Mouse (Mus musculus) MEL (cell line): Measurements from ENCODE around the gene Pxmp2. TPM values are rescaled to one million over a fixed set of nuclear protein-coding genes. Genes with fewer than 3 reads are reported as not detected.
A peak's percentile ranks its signal among the peaks of the same experiment; 100 is the strongest.

Source experiments
- DNase-seq: peaks from one replicate; pipeline ENCODE4 v3.0.0; 2011; ENCODE audit warnings: low read depth, low spot score
- H3K27ac ChIP-seq: 2 replicates; pipeline ENCODE4 v1.5.1; 2012; ENCODE audit warnings: low read depth, mild to moderate bottlenecking, control low read depth, low read length, moderate library complexity; ENCODE audit not compliant: control insufficient read depth
- H3K27me3 ChIP-seq, 2 experiments: fragments of 150-350 bp in 1 of 2; sonication (generic) in 1 of 2; 2 replicates each; pipeline ENCODE4 v1.6.1; 2012; ENCODE audit warnings: low read length in 2 of 2, mild to moderate bottlenecking in 2 of 2, improper control_type of control experiment in 1 of 2, moderate library complexity in 1 of 2; ENCODE audit not compliant: insufficient read depth in 2 of 2, control insufficient read depth in 1 of 2
- H3K36me3 ChIP-seq, 2 experiments: 2 replicates each; pipeline ENCODE4 v1.6.1; 2012 to 2014; ENCODE audit warnings: low read length in 2 of 2, improper control_type of control experiment in 1 of 2, inconsistent platforms in 1 of 2, mild to moderate bottlenecking in 1 of 2; ENCODE audit not compliant: insufficient read depth in 2 of 2, control insufficient read depth in 1 of 2
- H3K4me1 ChIP-seq, 2 experiments: fragments of 150-350 bp in 1 of 2; sonication (generic) in 1 of 2; 2 replicates each; pipeline ENCODE4 v1.6.1; 2012; ENCODE audit warnings: low read length in 2 of 2, improper control_type of control experiment in 1 of 2, mild to moderate bottlenecking in 1 of 2; ENCODE audit not compliant: insufficient read depth in 2 of 2, control insufficient read depth in 1 of 2
- H3K4me3 ChIP-seq, 2 experiments: fragments of 150-350 bp in 1 of 2; sonication (generic) in 1 of 2; 2 replicates each; pipeline ENCODE4 v1.5.1; 2012; ENCODE audit warnings: low read depth in 2 of 2, low read length in 2 of 2, mild to moderate bottlenecking in 2 of 2, moderate library complexity in 2 of 2, control low read depth in 1 of 2, improper control_type of control experiment in 1 of 2; ENCODE audit not compliant: control insufficient read depth in 1 of 2, insufficient read depth in 1 of 2
- H3K79me2 ChIP-seq: 2 replicates; pipeline ENCODE4 v1.6.1; 2012; ENCODE audit warnings: mild to moderate bottlenecking, low read length, moderate library complexity; ENCODE audit not compliant: control insufficient read depth, poor library complexity, insufficient read depth
- H3K9ac ChIP-seq: 2 replicates; pipeline ENCODE4 v1.6.1; 2012; ENCODE audit warnings: low read depth, mild to moderate bottlenecking, control low read depth, low read length, moderate library complexity; ENCODE audit not compliant: control insufficient read depth, poor library complexity, severe bottlenecking
- H3K9me3 ChIP-seq: fragments of 150-350 bp; sonication (generic); replicated peaks from 2 replicates; pipeline ENCODE4 v1.6.1; 2012; ENCODE audit warnings: mild to moderate bottlenecking, low read length, improper control_type of control experiment, moderate library complexity; ENCODE audit not compliant: insufficient read depth
- BHLHE40 ChIP-seq: IDR thresholded peaks from 2 replicates; pipeline ENCODE4 v1.6.1; 2012; ENCODE audit warnings: low read depth, mild to moderate bottlenecking, inconsistent platforms, low read length, improper control_type of control experiment, borderline replicate concordance
- CHD1 ChIP-seq: IDR thresholded peaks from 2 replicates; pipeline ENCODE4 v1.6.1; 2012; ENCODE audit warnings: low read depth, mild to moderate bottlenecking, inconsistent platforms, low read length, improper control_type of control experiment
- CHD2 ChIP-seq: IDR thresholded peaks from 2 replicates; pipeline ENCODE4 v1.6.1; 2011; ENCODE audit warnings: low read length, improper control_type of control experiment
- CTCF ChIP-seq, 3 experiments: IDR thresholded peaks in 2 of 3; conservative IDR thresholded peaks in 1 of 3; 2 replicates each; pipeline ENCODE4 v1.5.1; 2011 to 2012; ENCODE audit warnings: low read length in 3 of 3, low read depth in 2 of 3, mild to moderate bottlenecking in 2 of 3, improper control_type of control experiment in 1 of 3, inconsistent platforms in 1 of 3, mixed read lengths in 1 of 3, moderate library complexity in 1 of 3; ENCODE audit not compliant: control insufficient read depth in 1 of 3, insufficient read depth in 1 of 3, poor library complexity in 1 of 3, severe bottlenecking in 1 of 3
- ELF1 ChIP-seq: IDR thresholded peaks from 2 replicates; pipeline ENCODE4 v1.6.1; 2014; ENCODE audit warnings: low read depth, mild to moderate bottlenecking, inconsistent platforms, low read length, improper control_type of control experiment, moderate library complexity
- EP300 ChIP-seq, 2 experiments: IDR thresholded peaks; 2 replicates each; pipeline ENCODE4 v1.6.1; 2011; ENCODE audit warnings: improper control_type of control experiment in 2 of 2, low read length in 2 of 2, low read depth in 1 of 2, mild to moderate bottlenecking in 1 of 2
- ETS1 ChIP-seq: IDR thresholded peaks from 2 replicates; pipeline ENCODE4 v1.6.1; 2012; ENCODE audit warnings: low read depth, mild to moderate bottlenecking, inconsistent platforms, low read length, improper control_type of control experiment, moderate library complexity
- GATA1 ChIP-seq: IDR thresholded peaks from 2 replicates; pipeline ENCODE4 v1.6.1; 2011; ENCODE audit warnings: low read depth, low read length, improper control_type of control experiment
- HCFC1 ChIP-seq: IDR thresholded peaks from 2 replicates; pipeline ENCODE4 v1.6.1; 2012; ENCODE audit warnings: low read depth, mild to moderate bottlenecking, inconsistent platforms, low read length, improper control_type of control experiment, moderate library complexity
- KAT2A ChIP-seq: conservative IDR thresholded peaks from 2 replicates; pipeline ENCODE4 v1.6.1; 2012; ENCODE audit warnings: low read depth, low read length, improper control_type of control experiment, inconsistent platforms
- MAFK ChIP-seq: IDR thresholded peaks from 2 replicates; pipeline ENCODE4 v1.6.1; 2011; ENCODE audit warnings: low read depth, mild to moderate bottlenecking, low read length, improper control_type of control experiment, borderline replicate concordance
- MAX ChIP-seq: IDR thresholded peaks from 2 replicates; pipeline ENCODE4 v1.6.1; 2011; ENCODE audit warnings: low read length, improper control_type of control experiment
- MAZ ChIP-seq: IDR thresholded peaks from 2 replicates; pipeline ENCODE4 v1.6.1; 2012; ENCODE audit warnings: low read depth, mild to moderate bottlenecking, inconsistent platforms, low read length, improper control_type of control experiment
- MEF2A ChIP-seq: IDR thresholded peaks from 2 replicates; pipeline ENCODE4 v1.6.1; 2014; ENCODE audit warnings: low read depth, mild to moderate bottlenecking, inconsistent platforms, low read length, improper control_type of control experiment; ENCODE audit not compliant: poor library complexity, insufficient replicate concordance, severe bottlenecking; ENCODE audit errors: extremely low read depth
- MXI1 ChIP-seq: IDR thresholded peaks from 2 replicates; pipeline ENCODE4 v1.6.1; 2011; ENCODE audit warnings: mild to moderate bottlenecking, low read depth, low read length, improper control_type of control experiment
- MYC ChIP-seq: IDR thresholded peaks from 2 replicates; pipeline ENCODE4 v1.6.1; 2011; ENCODE audit warnings: low read depth, mild to moderate bottlenecking, low read length, improper control_type of control experiment, moderate library complexity
- NELFE ChIP-seq: IDR thresholded peaks from 2 replicates; pipeline ENCODE4 v1.6.1; 2011; ENCODE audit warnings: low read depth, low read length, improper control_type of control experiment
- NRF1 ChIP-seq: IDR thresholded peaks from 2 replicates; pipeline ENCODE4 v1.6.1; 2014; ENCODE audit warnings: low read depth, mild to moderate bottlenecking, inconsistent platforms, low read length, improper control_type of control experiment, moderate library complexity; ENCODE audit not compliant: poor library complexity, insufficient read depth, severe bottlenecking
- POLR2AphosphoS5 ChIP-seq: IDR thresholded peaks from 2 replicates; pipeline ENCODE4 v1.6.1; 2012; ENCODE audit warnings: low read depth, borderline replicate concordance, mild to moderate bottlenecking, inconsistent platforms, low read length, moderate library complexity, mixed read lengths
- SIN3A ChIP-seq: IDR thresholded peaks from 2 replicates; pipeline ENCODE4 v1.6.1; 2012; ENCODE audit warnings: low read length, improper control_type of control experiment, inconsistent platforms
- TAL1 ChIP-seq: IDR thresholded peaks from 2 replicates; pipeline ENCODE4 v1.6.1; 2012; ENCODE audit warnings: mild to moderate bottlenecking, inconsistent platforms, low read length, moderate library complexity, mixed read lengths
- TCF12 ChIP-seq: IDR thresholded peaks from 2 replicates; pipeline ENCODE4 v1.6.1; 2014; ENCODE audit warnings: low read depth, mild to moderate bottlenecking, inconsistent platforms, low read length, improper control_type of control experiment, moderate library complexity
- USF1 ChIP-seq: IDR thresholded peaks from 2 replicates; pipeline ENCODE4 v1.6.1; 2014; ENCODE audit warnings: low read depth, mild to moderate bottlenecking, inconsistent platforms, low read length, improper control_type of control experiment, moderate library complexity
- ZC3H11A ChIP-seq: IDR thresholded peaks from 2 replicates; pipeline ENCODE4 v1.6.1; 2012; ENCODE audit warnings: low read depth, mild to moderate bottlenecking, inconsistent platforms, low read length, improper control_type of control experiment
- ZNF384 ChIP-seq: IDR thresholded peaks from 2 replicates; pipeline ENCODE4 v1.6.1; 2012; ENCODE audit warnings: low read depth, mild to moderate bottlenecking, inconsistent platforms, low read length, improper control_type of control experiment
- polyA plus RNA-seq, 2 experiments: library from polyadenylated mRNA; stranded (reverse) in 1 of 2; unstranded in 1 of 2; fragments of >175 nt in 1 of 2; fragments of >200 nt in 1 of 2; gene quantifications; 2 replicates each; pipeline versions ENCODE4 v1.2.1 to v1.2.4; 2012; ENCODE audit warnings: low replicate concordance in 2 of 2, low read depth in 1 of 2; ENCODE audit not compliant: insufficient read length in 2 of 2, insufficient read depth in 1 of 2, missing spikeins in 1 of 2
- total RNA-seq: library from RNA; depleted of rRNA; stranded (reverse); fragments of 300-350 nt; gene quantifications from 2 replicates; pipeline ENCODE4 v1.2.3, GENCODE M21; 2012

The Pxmp2 gene
- total and polyA plus RNA-seq, 3 experiments: 8.4 to 15.2 TPM; not detected in 1

DNA sequence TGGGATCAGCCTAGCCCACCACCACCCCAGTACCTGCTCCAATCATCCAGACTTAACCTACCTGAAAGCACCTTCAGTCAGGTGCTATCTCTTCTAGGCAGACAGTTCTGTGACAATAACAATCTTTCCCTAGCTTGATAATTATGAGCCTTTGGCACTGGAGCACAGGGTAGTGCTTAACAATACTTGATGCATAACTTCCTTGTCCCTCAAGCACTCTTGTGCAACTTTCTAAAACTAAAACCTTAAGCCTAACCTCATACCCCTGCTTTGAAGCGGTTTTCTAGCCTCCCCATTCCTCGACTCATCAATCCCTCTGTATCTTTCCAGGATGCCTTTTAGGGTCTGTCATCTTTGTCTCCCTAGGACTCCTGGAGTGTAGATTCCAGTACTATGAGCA, 11.1 kb downstream of the Pxmp2 start:
- Histone ChIP-seq H3K9ac (no peak overlapping the region), H3K36me3 (peaks cover 0 to 21% of the 10 kb centered on the region in 2 experiments; a peak in 2 of 4 replicates), H3K27me3 (no peaks in the 10 kb centered on the region), H3K4me1 (peaks cover 6 to 14% of the 10 kb centered on the region in 2 experiments), H3K9me3 (no peaks in the 10 kb centered on the region), H3K79me2 (no peaks in the 10 kb centered on the region), H3K4me3 (no peak overlapping the region), H3K27ac (no peak overlapping the region)
- TF ChIP-seq NELFE (no peak), NRF1 (no peak), BHLHE40 (no peak), ELF1 (no peak), MEF2A (no peak), MAZ (no peak), MYC (no peak), ETS1 (no peak), MAFK (no peak), ZNF384 (no peak), KAT2A (no peak), TAL1 (no peak)
- no peak for DNase-seq

DNA sequence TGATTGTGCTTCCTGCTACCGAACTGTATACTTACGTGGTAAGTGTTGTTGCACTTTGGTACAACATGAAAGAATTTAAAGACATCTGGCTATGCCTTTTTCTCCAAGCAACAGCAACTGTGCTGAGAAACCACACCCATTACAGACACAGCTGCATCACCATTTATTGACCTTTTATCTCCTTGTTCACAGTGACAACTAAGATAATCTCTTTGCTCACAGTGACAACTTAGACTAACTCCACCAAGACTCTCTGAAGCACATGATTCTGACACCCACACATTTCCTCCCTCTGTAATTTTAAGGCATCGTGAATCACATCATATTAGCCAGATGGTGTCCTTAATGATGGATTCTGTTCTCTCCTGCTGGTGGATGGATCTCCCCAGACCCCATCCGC, 11.8 kb downstream of the Pxmp2 start:
- DNase-seq: peak; percentile 58
- TF ChIP-seq ETS1 (no peak; the same call in 1 of the 2 replicates), MAFK (no peak), CHD1 (no peak), USF1 (no peak), BHLHE40 (no peak), GATA1 (peak; percentile 78), CTCF (IDR thresholded peaks at IDR 0.05 in 2 of 3, conservative IDR thresholded peaks at IDR 0.05 in 1 of 3; ENCODE audit: control insufficient read depth in 1 of 3, insufficient read depth in 1 of 3, low read depth in 2 of 3, low read length in 3 of 3, poor library complexity in 1 of 3, severe bottlenecking in 1 of 3) (no peak), MYC (no peak), MEF2A (no peak), NELFE (no peak), EP300 (IDR thresholded peaks at IDR 0.05; ENCODE audit: low read depth in 1 of 2, low read length in 2 of 2) (peak; percentile 59 to 76), POLR2AphosphoS5 (no peak), ZC3H11A (no peak), SIN3A (no peak), MXI1 (no peak), CHD2 (no peak), HCFC1 (no peak), TCF12 (peak; percentile 50; the same call in 1 of the 2 replicates), MAX (no peak)
- Histone ChIP-seq H3K36me3 (peaks cover 0 to 21% of the 10 kb centered on the region in 2 experiments; a peak in 2 of 4 replicates), H3K27me3 (no peaks in the 10 kb centered on the region), H3K9ac (no peak overlapping the region), H3K4me3 (no peak overlapping the region), H3K9me3 (no peaks in the 10 kb centered on the region), H3K79me2 (peaks cover 5% of the 10 kb centered on the region), H3K27ac (no peak overlapping the region), H3K4me1 (peaks cover 6 to 14% of the 10 kb centered on the region in 2 experiments)
